Mouse (Mus musculus) CH12.LX (cell line): Measurements from ENCODE around the gene Slc2a8.

Source experiments
- CTCF ChIP-seq, 2 experiments: IDR thresholded peaks in 1 of 2; conservative IDR thresholded peaks in 1 of 2; 2 replicates each; pipeline ENCODE4 v1.5.1; 2011 to 2012; ENCODE audit warnings: low read depth in 2 of 2, low read length in 2 of 2, improper control_type of control experiment in 1 of 2, inconsistent platforms in 1 of 2, mild to moderate bottlenecking in 1 of 2, moderate library complexity in 1 of 2
- E2F4 ChIP-seq: IDR thresholded peaks from 2 replicates; pipeline ENCODE4 v1.6.1; 2011; ENCODE audit warnings: low read depth, low read length, improper control_type of control experiment; ENCODE audit not compliant: insufficient replicate concordance
- EP300 ChIP-seq: IDR thresholded peaks from 2 replicates; pipeline ENCODE4 v1.6.1; 2011; ENCODE audit warnings: low read length, improper control_type of control experiment
- GABPA ChIP-seq: IDR thresholded peaks from 2 replicates; pipeline ENCODE4 v1.6.1; 2012; ENCODE audit warnings: low read depth, low read length, improper control_type of control experiment, inconsistent platforms; ENCODE audit not compliant: insufficient replicate concordance
- IRF4 ChIP-seq: IDR thresholded peaks from 2 replicates; pipeline ENCODE4 v1.6.1; 2014; ENCODE audit warnings: low read depth, mild to moderate bottlenecking, inconsistent platforms, low read length, improper control_type of control experiment
- MEF2A ChIP-seq: IDR thresholded peaks from 2 replicates; pipeline ENCODE4 v1.6.1; 2014; ENCODE audit warnings: low read depth, mild to moderate bottlenecking, inconsistent platforms, low read length, improper control_type of control experiment, borderline replicate concordance
- POLR2A ChIP-seq: IDR thresholded peaks from 2 replicates; pipeline ENCODE4 v1.6.1; 2011; ENCODE audit warnings: low read depth, mild to moderate bottlenecking, improper control_type of control experiment, low read length
- RCOR1 ChIP-seq: conservative IDR thresholded peaks from 2 replicates; pipeline ENCODE4 v1.6.1; 2012; ENCODE audit warnings: low read depth, mild to moderate bottlenecking, inconsistent platforms, low read length, improper control_type of control experiment
- SIN3A ChIP-seq: IDR thresholded peaks from 2 replicates; pipeline ENCODE4 v1.6.1; 2012; ENCODE audit warnings: low read length, improper control_type of control experiment, inconsistent platforms
- SMC3 ChIP-seq: IDR thresholded peaks from 2 replicates; pipeline ENCODE4 v1.6.1; 2011; ENCODE audit warnings: low read depth, low read length, improper control_type of control experiment
- TCF12 ChIP-seq: IDR thresholded peaks from 2 replicates; pipeline ENCODE4 v1.6.1; 2014; ENCODE audit warnings: low read depth, mild to moderate bottlenecking, inconsistent platforms, low read length, improper control_type of control experiment
- USF1 ChIP-seq: IDR thresholded peaks from 2 replicates; pipeline ENCODE4 v1.6.1; 2014; ENCODE audit warnings: low read depth, mild to moderate bottlenecking, inconsistent platforms, low read length, improper control_type of control experiment
- ZNF384 ChIP-seq: IDR thresholded peaks from 2 replicates; pipeline ENCODE4 v1.6.1; 2012; ENCODE audit warnings: low read depth, low read length, improper control_type of control experiment, inconsistent platforms

GRCm38 (mm10) chr2:32947454-32947853, 34.4 kb downstream of the Slc2a8 start:
- TF ChIP-seq POLR2A (no peak), GABPA (no peak), EP300 (no peak), MEF2A (no peak), ZNF384 (no peak), SIN3A (no peak), TCF12 (no peak), E2F4 (no peak), CTCF (conservative IDR thresholded peaks at IDR 0.05 in 1 of 2, IDR thresholded peaks at IDR 0.05 in 1 of 2; ENCODE audit: low read depth in 2 of 2, low read length in 2 of 2) (no peak), SMC3 (no peak), RCOR1 (no peak), IRF4 (no peak), USF1 (no peak)
